Mouse (Mus musculus): Measurements from ENCODE around the gene Ehmt1. TPM values are rescaled to one million over a fixed set of nuclear protein-coding genes. Genes with fewer than 3 reads are reported as not detected.

Gene Ehmt1
- polyA plus RNA-seq, 1 experiment from 2014 or later, result 19.8 TPM

DNA sequence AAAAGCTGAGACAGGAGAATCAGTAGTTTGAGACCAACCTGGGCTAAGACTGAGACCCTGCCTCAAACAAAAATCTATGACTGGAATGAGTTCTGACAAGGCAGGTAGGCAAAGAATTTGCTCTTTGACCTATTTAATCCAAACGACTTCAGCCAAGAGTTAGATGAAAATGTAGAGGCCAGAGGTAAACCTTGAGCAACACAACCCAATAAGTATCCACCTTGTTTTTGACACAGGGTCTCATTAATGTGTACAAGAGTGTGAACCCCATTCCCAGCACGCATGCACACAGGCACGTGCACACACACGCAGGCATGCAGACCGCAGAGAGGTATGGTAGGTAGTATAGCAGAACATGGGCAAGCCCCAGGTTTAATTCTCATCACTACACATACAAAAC lies 27.1 kb downstream of the Ehmt1 start:
- no peak for TF ChIP-seq CTCF (IDR thresholded peaks at IDR 0.05; ENCODE audit: low read depth)
- Histone ChIP-seq H3K4me3 (ENCODE audit: low read depth, low read length) (no peak overlapping the region), H3K9ac (ENCODE audit: low read depth, low read length) (no peak overlapping the region), H3K9me3 (ENCODE audit: control insufficient read depth) (no peaks in the 10 kb centered on the region), H3K4me2 (replicated peaks; ENCODE audit: low read depth) (no peak overlapping the region), H3K27me3 (replicated peaks; ENCODE audit: control insufficient read depth, insufficient read depth, low read length) (no peaks in the 10 kb centered on the region), H3K4me1 (replicated peaks; ENCODE audit: control insufficient read depth, insufficient read depth, low read length) (no peaks in the 10 kb centered on the region; the same call in 1 of the 2 replicates), H3K36me3 (ENCODE audit: control insufficient read depth, insufficient read depth) (no peaks in the 10 kb centered on the region), H3K27ac (ENCODE audit: low read depth, low read length) (no peak overlapping the region)
- no peak for ATAC-seq
- 78% methylated on average over 5 of the region's 5 CpGs for WGBS

DNA sequence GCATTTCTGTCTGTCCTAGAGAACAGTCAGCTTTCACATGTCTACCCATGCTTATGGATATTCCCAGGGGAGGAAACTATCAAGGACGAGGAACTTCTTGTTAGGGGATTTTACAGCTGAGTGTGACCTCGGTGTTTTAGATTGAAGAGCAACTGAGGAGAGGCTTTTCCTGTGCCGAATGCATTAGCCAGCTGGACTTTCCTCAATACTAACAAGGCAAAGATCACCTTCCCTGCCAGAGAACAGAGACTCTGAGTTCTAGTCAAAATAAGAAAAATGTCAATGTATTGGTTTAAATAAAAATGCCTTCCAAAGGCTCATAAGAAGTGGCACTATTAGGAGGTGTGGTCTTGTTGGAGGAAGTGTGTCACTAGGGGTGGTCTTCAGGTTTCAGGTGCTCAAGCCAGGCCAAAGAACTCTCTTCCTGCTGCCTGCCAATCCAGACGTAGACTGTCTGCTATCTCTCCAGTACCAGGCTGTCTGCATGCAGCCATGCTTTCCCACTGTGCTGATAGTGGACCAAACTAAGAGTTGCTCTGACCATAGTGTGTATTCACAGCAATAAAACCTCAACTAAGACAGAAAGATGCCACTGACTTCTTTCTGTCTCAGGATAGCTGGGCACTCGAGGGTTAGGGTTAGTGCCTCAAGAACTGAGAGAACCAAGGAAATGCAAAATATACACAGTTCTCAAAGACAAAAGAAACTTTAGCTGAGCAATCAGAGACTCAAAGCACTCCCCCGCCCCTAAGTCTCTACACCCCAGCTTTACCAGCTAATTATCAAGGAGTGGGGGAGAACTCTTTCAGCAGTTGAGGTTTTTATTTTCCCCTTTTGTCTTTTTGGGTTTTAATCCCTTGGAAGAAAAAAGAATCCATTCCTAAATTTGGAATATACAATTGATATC lies 28.6 kb downstream of the Ehmt1 start:
- Histone ChIP-seq H3K27ac (ENCODE audit: low read depth, low read length) (0 out of 2 replicates have a peak overlapping the region, but pooled peaks have one; percentile 15), H3K9ac (ENCODE audit: low read depth, low read length) (no peak overlapping the region), H3K36me3 (ENCODE audit: control insufficient read depth, insufficient read depth) (peaks cover 8% of the 10 kb centered on the region; the same call in 1 of the 2 replicates), H3K4me3 (ENCODE audit: low read depth, low read length) (no peak overlapping the region), H3K9me3 (ENCODE audit: control insufficient read depth) (no peaks in the 10 kb centered on the region), H3K4me1 (replicated peaks; ENCODE audit: control insufficient read depth, insufficient read depth, low read length) (no peaks in the 10 kb centered on the region; the same call in 1 of the 2 replicates), H3K4me2 (replicated peaks; ENCODE audit: low read depth) (no peak overlapping the region), H3K27me3 (replicated peaks; ENCODE audit: control insufficient read depth, insufficient read depth, low read length) (no peaks in the 10 kb centered on the region)
- 62% methylated on average over 6 of the region's 6 CpGs for WGBS
- ATAC-seq, result no peak
- TF ChIP-seq CTCF (IDR thresholded peaks at IDR 0.05; ENCODE audit: low read depth), result no peak

DNA sequence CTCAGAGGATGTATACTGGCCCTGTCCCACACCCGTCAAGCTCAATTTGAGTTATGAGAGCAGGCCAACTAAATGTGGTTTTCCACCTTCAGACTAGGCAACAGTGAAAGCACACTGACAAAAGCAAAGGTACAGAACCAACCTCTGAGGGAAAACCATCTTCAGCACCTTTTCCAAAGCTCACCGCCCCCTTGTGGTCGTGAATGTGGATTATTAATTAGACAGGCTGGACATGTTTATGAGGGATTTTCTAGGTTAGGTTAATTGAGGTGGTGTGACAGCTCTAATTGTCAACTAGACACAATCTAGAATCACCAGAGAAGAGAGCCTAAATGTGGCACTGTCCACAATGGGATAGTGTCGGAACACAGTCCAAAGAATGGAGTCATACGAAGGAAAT lies 30.5 kb downstream of the Ehmt1 start:
- 81% methylated on average over 5 of the region's 5 CpGs for WGBS
- no peaks in the 10 kb centered on the region; the same call in 1 of the 2 replicates for H3K4me1 ChIP-seq (replicated peaks; ENCODE audit: control insufficient read depth, insufficient read depth, low read length)
- no peaks in the 10 kb centered on the region for H3K9me3 ChIP-seq (ENCODE audit: control insufficient read depth)
- H3K27ac ChIP-seq (ENCODE audit: low read depth, low read length), result no peak overlapping the region
- TF ChIP-seq CTCF (IDR thresholded peaks at IDR 0.05; ENCODE audit: low read depth), result peak; percentile 63
- H3K36me3 ChIP-seq (ENCODE audit: control insufficient read depth, insufficient read depth), result peaks cover 20% of the 10 kb centered on the region
- H3K4me2 ChIP-seq (replicated peaks; ENCODE audit: low read depth), result no peak overlapping the region
- no peak overlapping the region for H3K4me3 ChIP-seq (ENCODE audit: low read depth, low read length)
- ATAC-seq, result no peak
- H3K9ac ChIP-seq (ENCODE audit: low read depth, low read length), result no peak overlapping the region
- no peaks in the 10 kb centered on the region for H3K27me3 ChIP-seq (replicated peaks; ENCODE audit: control insufficient read depth, insufficient read depth, low read length)

DNA sequence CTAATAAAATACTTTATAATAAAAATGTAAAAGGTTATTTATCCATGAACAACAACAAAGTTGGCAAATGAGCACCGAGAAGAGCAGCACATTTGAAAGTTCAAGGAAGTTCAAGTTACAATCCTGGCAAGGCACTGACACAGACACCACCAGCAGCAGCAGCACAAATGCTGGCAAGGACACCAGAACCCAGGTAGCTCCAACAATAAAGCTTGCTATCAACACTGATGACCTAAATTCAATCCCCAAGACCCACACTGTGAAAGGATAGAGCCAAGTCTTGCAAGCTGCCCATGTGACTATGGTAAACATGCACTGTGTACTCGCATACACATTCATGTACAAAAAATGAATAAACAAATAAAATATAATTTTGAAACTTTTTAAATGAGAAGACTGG lies 38.7 kb downstream of the Ehmt1 start:
- TF ChIP-seq CTCF (IDR thresholded peaks at IDR 0.05; ENCODE audit: low read depth), result no peak
- Histone ChIP-seq H3K4me3 (ENCODE audit: low read depth, low read length) (no peak overlapping the region), H3K4me1 (replicated peaks; ENCODE audit: control insufficient read depth, insufficient read depth, low read length) (no peaks in the 10 kb centered on the region), H3K9ac (ENCODE audit: low read depth, low read length) (no peak overlapping the region), H3K9me3 (ENCODE audit: control insufficient read depth) (no peaks in the 10 kb centered on the region), H3K36me3 (ENCODE audit: control insufficient read depth, insufficient read depth) (peaks cover 47% of the 10 kb centered on the region), H3K4me2 (replicated peaks; ENCODE audit: low read depth) (no peak overlapping the region), H3K27ac (ENCODE audit: low read depth, low read length) (no peak overlapping the region), H3K27me3 (replicated peaks; ENCODE audit: control insufficient read depth, insufficient read depth, low read length) (no peaks in the 10 kb centered on the region)
- ATAC-seq, result no peak
- 83% methylated on average over 2 of the region's 2 CpGs for WGBS

DNA sequence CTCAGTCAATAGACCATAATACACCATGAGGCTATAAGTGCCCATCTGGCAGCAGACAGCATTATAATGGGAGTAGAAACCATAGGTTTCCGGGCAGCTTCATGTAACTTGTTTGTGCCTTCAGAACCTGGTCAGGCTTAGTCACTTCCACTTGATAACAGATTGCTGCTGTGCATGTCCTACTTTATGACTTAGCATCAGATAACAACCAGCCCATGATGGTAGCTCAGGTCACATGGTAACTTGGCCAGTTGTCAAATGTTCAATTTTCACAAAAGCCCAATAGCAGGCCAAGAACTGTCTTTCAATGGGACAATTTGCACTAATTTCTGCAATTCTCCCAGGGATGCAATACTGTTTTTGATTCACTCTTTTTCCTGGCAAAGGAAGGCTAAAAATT lies 48.5 kb downstream of the Ehmt1 start:
- peaks cover 31% of the 10 kb centered on the region for H3K36me3 ChIP-seq (ENCODE audit: control insufficient read depth, insufficient read depth)
- H3K27me3 ChIP-seq (replicated peaks; ENCODE audit: control insufficient read depth, insufficient read depth, low read length), result no peaks in the 10 kb centered on the region
- H3K9me3 ChIP-seq (ENCODE audit: control insufficient read depth), result no peaks in the 10 kb centered on the region
- H3K4me2 ChIP-seq (replicated peaks; ENCODE audit: low read depth), result no peak overlapping the region
- no peak for ATAC-seq
- no peak overlapping the region for H3K4me3 ChIP-seq (ENCODE audit: low read depth, low read length)
- H3K9ac ChIP-seq (ENCODE audit: low read depth, low read length), result no peak overlapping the region
- 61% methylated on average over 1 of the region's 1 CpGs for WGBS
- no peaks in the 10 kb centered on the region for H3K4me1 ChIP-seq (replicated peaks; ENCODE audit: control insufficient read depth, insufficient read depth, low read length)
- H3K27ac ChIP-seq (ENCODE audit: low read depth, low read length), result peak overlapping the region; percentile 21; the same call in 1 of the 2 replicates
- TF ChIP-seq CTCF (IDR thresholded peaks at IDR 0.05; ENCODE audit: low read depth), result no peak

DNA sequence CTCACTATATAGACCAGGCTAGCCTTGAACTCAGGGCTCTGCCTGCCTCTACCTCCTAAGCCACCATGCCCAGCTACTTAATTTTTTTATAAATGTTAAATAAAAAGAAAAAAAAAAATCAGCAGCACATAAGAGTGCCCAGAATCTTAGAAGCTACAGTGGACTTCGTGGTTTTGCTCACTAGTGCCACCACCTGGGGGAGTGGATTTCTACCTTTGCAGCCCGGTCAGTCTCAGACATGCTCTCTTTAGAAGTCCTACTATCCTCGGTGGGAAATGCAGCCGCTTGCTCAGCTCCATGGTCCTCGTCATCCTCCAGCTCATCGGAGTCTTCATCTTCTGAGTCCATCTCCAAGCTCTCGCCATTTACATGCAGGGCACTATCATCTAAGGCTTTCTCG lies 56.4 kb downstream of the Ehmt1 start:
- no peak overlapping the region for H3K4me3 ChIP-seq (ENCODE audit: low read depth, low read length)
- H3K27me3 ChIP-seq (replicated peaks; ENCODE audit: control insufficient read depth, insufficient read depth, low read length), result no peaks in the 10 kb centered on the region
- H3K4me2 ChIP-seq (replicated peaks; ENCODE audit: low read depth), result no peak overlapping the region
- no peak overlapping the region for H3K9ac ChIP-seq (ENCODE audit: low read depth, low read length)
- no peaks in the 10 kb centered on the region for H3K4me1 ChIP-seq (replicated peaks; ENCODE audit: control insufficient read depth, insufficient read depth, low read length)
- no peaks in the 10 kb centered on the region for H3K9me3 ChIP-seq (ENCODE audit: control insufficient read depth)
- 86% methylated on average over 8 of the region's 8 CpGs for WGBS
- TF ChIP-seq CTCF (IDR thresholded peaks at IDR 0.05; ENCODE audit: low read depth), result peak; percentile 60
- peaks cover 37% of the 10 kb centered on the region for H3K36me3 ChIP-seq (ENCODE audit: control insufficient read depth, insufficient read depth)
- no peak for ATAC-seq
- no peak overlapping the region for H3K27ac ChIP-seq (ENCODE audit: low read depth, low read length)
